Mouse (Mus musculus) right cerebral cortex, postnatal 14 days (tissue): ENCODE results near the gene Kif26a.

Experiments used
- DNase-seq: peaks from one replicate; pipeline ENCODE4 v3.0.0; 2022

The Kif26a gene

GRCm38 (mm10) chr12:112145875-112146651, at the start of gene Kif26a:
TSS of gene Kif26a (plus strand) at chr12:112146208.
- peak; percentile 54 for DNase-seq

DNA sequence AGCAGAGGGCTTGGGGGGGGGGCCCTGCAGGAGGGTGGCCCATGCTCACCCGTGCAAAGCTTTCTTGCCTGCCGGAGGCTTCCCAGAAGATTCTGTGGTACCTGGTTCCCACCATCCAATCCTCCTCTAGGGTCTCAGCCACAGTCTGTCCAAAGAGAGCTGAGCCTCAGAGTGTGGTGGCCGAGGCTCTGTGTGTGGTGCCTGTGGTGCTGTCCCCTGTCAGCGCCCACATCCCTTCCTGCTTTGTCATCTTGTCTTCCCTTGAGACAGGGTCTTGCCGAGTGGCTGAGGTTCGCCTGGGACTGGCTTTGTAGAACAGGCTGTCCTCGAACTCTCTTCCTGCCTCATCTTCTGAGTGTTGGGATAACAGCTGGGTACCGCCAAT, 49.3 kb upstream of the Kif26a start:
- DNase-seq = no peak

DNA sequence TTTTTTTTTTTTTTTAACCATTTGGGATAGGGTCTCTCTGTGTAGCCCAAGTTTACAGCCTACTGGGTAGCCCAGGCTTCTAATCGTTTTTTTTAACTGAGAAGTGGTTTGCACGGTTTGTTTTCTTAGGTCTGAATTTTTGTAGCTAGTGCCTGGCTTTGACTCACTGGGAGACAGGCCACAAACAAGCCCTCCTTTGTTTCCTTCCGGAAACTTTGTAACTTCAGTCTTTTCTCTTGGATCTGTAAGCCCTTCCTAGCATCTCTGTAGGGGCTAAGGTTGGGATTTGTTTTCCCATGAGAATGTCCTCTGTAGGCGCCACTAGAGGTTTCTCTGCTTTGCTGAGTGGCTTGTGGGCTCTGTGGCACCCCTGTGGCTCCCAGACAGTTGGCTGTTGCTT, 45.9 kb upstream of the Kif26a start:
- DNase-seq = no peak

DNA sequence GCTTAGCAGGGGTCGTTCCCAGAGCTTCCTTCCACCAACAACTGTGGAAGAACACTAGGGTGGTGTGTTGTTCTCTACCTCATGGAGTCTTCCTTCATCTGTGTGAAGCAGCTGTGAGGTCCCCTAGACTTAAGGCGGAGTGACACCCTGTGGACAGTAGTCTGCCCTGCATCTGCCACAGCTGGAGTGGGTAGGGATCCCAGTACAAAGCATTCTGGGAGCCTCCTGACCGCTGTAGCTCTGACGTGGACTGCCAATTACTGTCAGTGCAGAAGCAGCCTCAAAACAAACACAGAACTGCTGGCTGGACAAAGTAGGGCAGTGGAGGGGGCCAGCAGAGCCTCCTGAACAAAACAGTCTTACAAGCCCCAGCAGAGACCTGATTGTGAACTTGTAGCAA, 45.0 kb upstream of the Kif26a start:
- DNase-seq = no peak

GRCm38 (mm10) chr12:112103179-112103578, 42.8 kb upstream of the Kif26a start:
- DNase-seq = no peak

GRCm38 (mm10) chr12:112104890-112105289, 41.1 kb upstream of the Kif26a start:
- DNase-seq = no peak

DNA sequence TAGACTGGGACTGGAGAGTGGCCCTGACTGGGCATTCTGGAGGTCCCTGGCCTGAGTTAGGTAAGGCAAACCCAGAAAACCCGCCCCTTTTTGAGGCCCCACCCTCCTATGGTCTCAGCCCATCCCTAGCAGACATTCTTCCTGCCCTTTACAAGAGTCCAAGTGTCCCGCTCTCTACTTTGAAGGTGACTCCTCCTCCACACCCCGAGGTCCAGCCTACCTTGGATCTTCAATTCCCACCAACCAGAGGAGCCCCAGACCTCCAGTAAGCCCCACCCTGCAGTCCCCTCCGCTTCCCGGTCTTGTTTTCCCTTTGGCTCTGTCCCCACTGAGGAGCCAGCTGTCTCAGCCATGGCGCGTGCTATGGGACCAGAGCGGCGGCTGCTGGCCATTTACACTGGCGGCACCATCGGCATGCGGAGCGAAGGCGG, 39.5 kb upstream of the Kif26a start, which contains the start of gene Aspg:
Gene Aspg, plus strand, starts transcription at position 139 of the 431 bp plus-strand sequence.
- no peak for DNase-seq

GRCm38 (mm10) chr12:112107685-112108084, 38.3 kb upstream of the Kif26a start:
- DNase-seq = no peak

DNA sequence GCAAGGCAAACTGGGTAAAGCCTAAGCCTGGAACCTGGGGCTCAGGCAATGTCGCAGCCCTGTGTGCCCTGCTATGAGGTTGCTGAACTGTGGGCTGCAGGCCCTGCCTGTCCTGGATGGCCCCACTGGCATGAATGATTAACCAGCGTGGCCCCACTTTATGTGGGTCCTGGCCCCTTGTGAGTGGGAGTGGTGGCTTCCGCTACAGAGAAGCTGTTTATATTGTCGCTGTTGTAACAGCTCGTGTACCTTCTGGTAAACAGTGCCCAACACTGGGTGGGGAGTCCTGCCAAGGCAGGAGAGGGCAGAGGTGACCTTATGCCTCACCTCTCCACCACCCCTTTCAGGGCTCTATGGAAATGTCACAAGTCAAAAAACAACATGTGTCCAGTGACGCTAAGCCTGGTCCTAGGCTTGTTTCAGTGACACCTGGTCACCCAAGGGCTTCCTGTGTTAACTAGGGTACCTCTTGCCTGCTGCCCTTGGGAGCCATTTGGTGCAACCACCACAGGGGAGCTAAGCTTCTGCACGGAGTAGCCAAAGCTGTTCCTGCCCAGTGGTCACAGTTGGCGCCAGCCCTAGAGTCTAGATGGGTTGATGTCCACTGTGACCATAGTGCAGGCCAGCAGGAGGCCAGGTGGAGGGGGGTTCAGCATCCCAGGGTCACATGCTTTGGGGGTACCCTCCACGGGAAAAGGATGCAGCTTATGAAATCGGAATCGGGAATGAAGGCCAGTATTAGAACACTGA, 37.1 kb upstream of the Kif26a start:
- no peak for DNase-seq

GRCm38 (mm10) chr12:112109701-112110100, 36.3 kb upstream of the Kif26a start:
- no peak for DNase-seq

DNA sequence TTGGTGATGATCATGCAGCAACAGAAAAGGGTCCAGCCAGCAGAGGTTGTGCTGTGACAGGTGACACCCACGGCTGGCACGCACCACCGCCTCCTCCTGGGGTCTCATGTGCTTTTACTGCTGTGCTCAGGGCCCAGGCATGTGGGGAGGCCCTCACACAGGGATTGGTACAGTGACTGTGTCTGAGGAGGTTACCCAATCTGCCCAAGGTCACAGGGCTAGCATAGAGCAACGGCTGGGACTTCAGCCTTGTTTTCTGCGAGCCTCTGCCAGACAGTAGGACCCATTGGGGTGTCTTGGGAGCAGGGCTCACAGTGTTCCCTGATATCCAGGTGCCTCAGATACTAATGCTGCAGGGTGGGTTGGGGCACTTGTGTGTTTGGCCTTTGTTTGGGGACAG, 34.7 kb upstream of the Kif26a start:
- DNase-seq = no peak

DNA sequence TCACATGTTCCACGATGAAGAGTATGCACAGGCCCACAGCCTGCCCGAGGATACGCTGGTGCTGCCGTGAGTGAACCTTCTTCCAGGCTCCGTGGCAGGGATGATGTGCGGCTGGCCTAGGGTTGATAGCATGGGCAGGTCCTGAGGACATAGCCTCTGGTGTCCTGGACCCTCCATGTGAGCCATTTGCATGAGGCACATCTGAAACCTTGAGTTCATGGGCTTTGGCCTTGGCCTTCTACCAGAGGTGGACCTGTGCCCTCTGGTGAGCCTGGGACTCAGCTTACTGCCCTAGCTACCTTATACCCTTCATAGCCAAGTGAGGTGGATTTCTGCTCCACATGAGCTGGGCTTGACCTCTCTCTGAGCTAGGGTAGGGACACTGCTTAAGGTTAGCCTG, 33.8 kb upstream of the Kif26a start:
- DNase-seq = no peak

GRCm38 (mm10) chr12:112112686-112113396, 33.2 kb upstream of the Kif26a start:
- DNase-seq = no peak

- peak; percentile 84 for DNase-seq
These were observed 32.3 kb upstream of the Kif26a start for GRCm38 (mm10) chr12:112113710-112114109.

DNA sequence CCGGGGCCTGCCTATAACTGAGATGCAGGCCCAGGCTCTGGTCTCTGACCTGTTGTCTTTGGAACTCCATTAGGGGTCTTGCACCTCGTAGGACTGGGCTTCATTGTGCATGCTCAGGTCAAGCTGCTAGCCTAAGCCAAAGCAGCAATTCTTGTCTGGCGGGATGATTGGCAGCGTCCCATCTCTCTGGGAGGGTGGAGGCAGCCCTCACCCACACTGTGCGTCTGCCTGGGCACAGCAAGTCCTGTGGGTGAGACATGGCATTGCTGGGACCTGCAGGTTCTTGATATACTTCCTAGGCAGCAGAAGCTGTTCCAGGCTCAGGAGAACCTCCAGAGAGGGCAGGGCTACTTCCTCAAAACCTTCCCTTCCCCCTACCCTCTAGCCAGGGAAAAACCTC, 29.0 kb upstream of the Kif26a start:
- no peak for DNase-seq

GRCm38 (mm10) chr12:112117649-112118048, 28.4 kb upstream of the Kif26a start:
- DNase-seq = peak; percentile 60

DNA sequence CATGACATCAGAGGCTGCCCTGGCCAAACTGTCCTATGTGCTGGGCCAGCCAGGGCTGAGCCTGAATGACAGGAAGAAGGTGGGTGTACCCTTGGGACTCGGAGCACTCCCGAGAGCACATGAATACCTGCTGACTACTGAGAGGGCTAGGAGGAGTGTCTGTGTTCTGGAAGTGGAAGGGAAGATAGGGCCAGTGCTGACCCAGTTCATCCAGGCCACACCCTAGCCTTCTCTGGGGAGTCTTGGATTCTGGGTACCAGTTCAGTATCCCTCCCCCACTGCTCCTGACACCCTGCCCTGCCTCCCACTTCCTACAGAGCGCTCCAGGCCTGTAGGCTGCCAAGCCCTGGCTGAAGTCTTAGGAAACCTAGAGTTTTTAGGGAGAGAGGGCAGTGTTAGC, 24.8 kb upstream of the Kif26a start:
- DNase-seq = no peak

DNA sequence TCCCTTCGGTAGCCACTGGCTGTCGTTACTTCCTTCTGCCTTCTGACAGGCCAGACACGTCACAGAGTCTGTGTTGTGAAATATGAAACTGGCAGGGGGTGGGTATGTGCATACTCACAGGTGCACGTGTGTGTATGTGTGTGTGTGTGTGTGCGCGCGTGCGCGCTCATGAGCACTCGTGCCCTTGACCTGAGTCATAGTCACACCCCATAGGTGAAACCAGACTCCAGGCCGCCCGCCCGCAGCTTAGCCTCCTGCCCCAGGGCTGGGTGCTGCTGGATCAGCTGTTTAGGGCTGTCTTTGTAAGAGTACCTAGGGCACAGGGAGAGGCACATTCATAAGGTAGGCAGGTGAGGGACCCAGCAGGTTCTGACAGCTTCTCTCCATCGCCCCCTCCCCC, 20.1 kb upstream of the Kif26a start:
- no peak for DNase-seq

DNA sequence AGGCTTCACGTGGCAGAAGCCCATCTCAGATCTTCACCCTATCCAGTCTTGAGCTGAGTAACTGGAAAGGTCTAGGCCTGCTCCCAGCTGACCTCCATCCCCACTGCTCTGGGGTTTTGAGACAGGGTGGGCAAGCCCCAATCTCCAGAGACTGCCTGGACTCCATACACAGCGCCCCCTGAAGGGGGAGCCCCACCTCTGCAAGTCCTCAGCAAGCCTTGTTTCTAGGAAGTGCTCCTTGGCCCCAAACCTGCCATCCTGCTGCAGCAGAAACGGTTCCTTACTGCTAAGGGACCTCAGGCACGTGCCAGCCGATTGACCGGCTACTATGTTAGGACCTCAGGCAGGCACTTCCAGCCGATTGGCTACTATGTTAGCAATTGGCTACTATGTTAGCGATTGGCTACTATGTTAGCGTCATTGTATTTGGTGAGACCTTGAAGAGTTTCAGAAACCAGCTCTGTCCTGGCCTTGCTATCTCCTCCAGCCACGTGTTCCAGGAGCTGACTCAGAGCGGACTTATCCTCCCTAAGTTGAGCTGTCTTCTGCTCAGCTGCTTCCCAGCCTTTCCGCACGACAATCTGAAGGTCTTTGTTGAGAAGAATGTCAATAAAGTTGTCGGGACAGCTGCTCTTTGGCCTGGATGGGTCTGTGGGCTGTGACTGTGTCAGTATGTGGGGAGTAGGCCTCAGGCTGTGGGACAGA, 18.9 kb upstream of the Kif26a start:
- no peak for DNase-seq

DNA sequence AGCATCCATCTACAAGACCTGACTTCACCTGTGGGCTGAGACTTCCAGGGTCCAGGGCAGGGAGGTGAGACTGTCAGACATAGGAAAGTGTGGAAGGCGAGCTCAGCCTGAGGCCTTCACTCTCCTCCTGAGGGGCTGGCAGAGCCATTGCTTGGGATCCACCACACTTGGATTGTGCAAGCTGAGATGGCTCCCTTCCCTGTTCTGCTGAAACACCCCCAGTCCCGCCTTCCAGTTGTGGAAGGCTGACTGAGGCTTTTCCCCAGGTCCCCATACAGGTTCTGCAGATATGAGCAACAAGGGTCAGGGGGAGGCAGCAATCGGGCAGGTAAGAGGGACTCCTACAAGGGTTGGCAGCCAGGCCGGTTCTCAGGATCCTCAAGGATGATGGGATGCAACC, 17.5 kb upstream of the Kif26a start:
- DNase-seq = no peak

- DNase-seq = no peak
These were observed 16.6 kb upstream of the Kif26a start for GRCm38 (mm10) chr12:112129300-112129856.

- DNase-seq = peak; percentile 34
These were observed 15.7 kb upstream of the Kif26a start for GRCm38 (mm10) chr12:112130161-112130860.
